Mouse (Mus musculus) embryonic facial prominence, embryonic 11.5 days (tissue): ENCODE results near the gene Zkscan6. TPM values are rescaled to one million over a fixed set of nuclear protein-coding genes. Genes with fewer than 3 reads are reported as not detected.

Experiments
- ATAC-seq: fragments of 200-750 bp; cut with Nextera tagmentation; replicated peaks from 2 replicates; pipeline ENCODE4 v1.8.0; 2017; ENCODE audit warnings: low read depth; ENCODE audit not compliant: insufficient number of reproducible peaks, low FRiP score, low TSS enrichment
- DNase-seq: peaks from one replicate; pipeline ENCODE4 v3.0.0-alpha.2; 2015; ENCODE audit warnings: low spot score
- H3K27ac ChIP-seq: fragments of 300-500 bp; sonication (generic); replicated peaks from 2 replicates; pipeline ENCODE4 v1.5.1; 2014; ENCODE audit warnings: mild to moderate bottlenecking, low read depth, low read length, control low read depth
- H3K27me3 ChIP-seq: fragments of 300-500 bp; sonication (generic); 2 replicates; pipeline ENCODE4 v1.6.1; 2014; ENCODE audit warnings: mild to moderate bottlenecking, low read length, moderate library complexity, mixed read lengths; ENCODE audit not compliant: control insufficient read depth, insufficient read depth
- H3K36me3 ChIP-seq: fragments of 300-500 bp; sonication (generic); replicated peaks from 2 replicates; pipeline ENCODE4 v1.6.1; 2014; ENCODE audit warnings: low read depth, mild to moderate bottlenecking, low read length, moderate library complexity, mixed read lengths; ENCODE audit not compliant: control insufficient read depth, insufficient read depth
- H3K4me1 ChIP-seq: fragments of 300-500 bp; sonication (generic); 2 replicates; pipeline ENCODE4 v1.6.1; 2014; ENCODE audit warnings: low read length, mixed read lengths; ENCODE audit not compliant: control insufficient read depth, insufficient read depth
- H3K4me2 ChIP-seq: fragments of 300-500 bp; sonication (generic); 2 replicates; pipeline ENCODE4 v1.6.1; 2014; ENCODE audit warnings: low read depth, mild to moderate bottlenecking, control low read depth, low read length, moderate library complexity
- H3K4me3 ChIP-seq: fragments of 300-500 bp; sonication (generic); 2 replicates; pipeline ENCODE4 v1.5.1; 2014; ENCODE audit warnings: low read depth, low read length, control low read depth
- H3K9ac ChIP-seq: fragments of 300-500 bp; sonication (generic); replicated peaks from 2 replicates; pipeline ENCODE4 v1.6.1; 2014; ENCODE audit warnings: mild to moderate bottlenecking, control low read depth, low read length
- H3K9me3 ChIP-seq: fragments of 300-500 bp; sonication (generic); replicated peaks from 2 replicates; pipeline ENCODE4 v1.6.1; 2016; ENCODE audit warnings: mild to moderate bottlenecking, low read length, inconsistent platforms, mixed read lengths; ENCODE audit not compliant: control insufficient read depth
- WGBS: fragments of 180-500 bp; shearing (Covaris S2); extraction: QIAGEN DNeasy Blood & Tissue Kit; methylation state at CpG from one replicate; pipeline ENCODE4 v1.1.7; 2014; 5-methylcytosine and 5-hydroxymethylcytosine counted together
- polyA plus RNA-seq: library from polyadenylated mRNA; unstranded; fragments of >200 nt; fragmentation: Nextera tagmentation; extraction: Ambion mirVana; gene quantifications from 2 replicates; pipeline ENCODE4 v1.2.1, GENCODE M21; 2014

The Zkscan6 gene
- polyA plus RNA-seq, 1 experiment from 2014 or later: 12.6 TPM

DNA sequence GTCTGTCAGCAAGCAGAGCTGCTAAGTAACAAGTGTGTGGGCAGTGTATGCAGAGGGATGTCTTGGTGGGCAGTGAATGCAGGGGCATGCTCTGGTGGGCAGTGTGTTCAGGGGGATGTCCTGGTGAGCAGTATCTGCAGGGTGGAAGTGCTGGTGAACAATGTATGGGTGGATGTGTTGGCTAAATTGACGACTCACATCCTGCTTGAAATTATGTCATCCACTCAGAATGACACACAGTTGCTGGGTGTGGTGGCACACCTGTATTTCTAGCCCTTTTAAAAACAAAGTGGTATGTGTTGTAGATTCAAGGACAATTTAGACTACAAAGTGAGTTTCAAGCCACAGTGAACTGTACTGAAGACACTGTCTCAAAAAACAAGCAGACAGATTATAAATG is 11.2 kb downstream of the Zkscan6 start:
- H3K27me3 ChIP-seq: no peaks in the 10 kb centered on the region
- no peaks in the 10 kb centered on the region; the same call in 1 of the 2 replicates for H3K36me3 ChIP-seq
- 71% methylated on average over 1 of the region's 1 CpGs for WGBS
- DNase-seq (no peak), ATAC-seq (no peak)
- no peak overlapping the region for H3K4me3 ChIP-seq
- H3K4me1 ChIP-seq: no peaks in the 10 kb centered on the region; the same call in 1 of the 2 replicates
- no peak overlapping the region for H3K27ac ChIP-seq
- H3K9me3 ChIP-seq: no peaks in the 10 kb centered on the region
- no peak overlapping the region for H3K9ac ChIP-seq
- no peak overlapping the region for H3K4me2 ChIP-seq

DNA sequence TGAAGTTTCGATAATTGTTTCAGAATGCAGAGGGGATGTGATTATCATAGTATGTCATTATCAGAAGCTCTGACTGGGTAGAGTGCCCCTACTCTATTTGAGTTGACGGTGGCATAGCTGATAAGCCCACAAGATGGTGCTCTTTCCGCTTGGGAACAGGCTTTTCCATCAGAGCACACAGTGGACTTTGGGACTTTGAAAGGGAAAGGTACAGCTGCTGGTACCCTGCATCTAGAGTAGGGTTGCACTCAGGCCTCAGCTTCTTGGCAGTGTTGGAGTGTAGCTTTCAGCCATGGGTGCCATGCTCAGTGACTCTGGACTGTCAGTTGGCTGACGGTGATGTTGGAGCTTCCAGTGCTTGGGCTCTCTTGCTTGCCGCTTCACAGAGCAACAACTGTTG is 13.3 kb downstream of the Zkscan6 start:
- no peaks in the 10 kb centered on the region for H3K27me3 ChIP-seq
- H3K27ac ChIP-seq: no peak overlapping the region
- H3K4me3 ChIP-seq: no peak overlapping the region
- DNase-seq (peak; percentile 56), ATAC-seq (no peak)
- H3K4me2 ChIP-seq: no peak overlapping the region
- no peaks in the 10 kb centered on the region for H3K9me3 ChIP-seq
- H3K4me1 ChIP-seq: no peaks in the 10 kb centered on the region; the same call in 1 of the 2 replicates
- no peak overlapping the region for H3K9ac ChIP-seq
- no peaks in the 10 kb centered on the region for H3K36me3 ChIP-seq
- WGBS: 70% methylated on average over 5 of the region's 5 CpGs

GRCm38 (mm10) chr11:65820877-65821276 is 13.9 kb downstream of the Zkscan6 start:
- WGBS: 9% methylated on average over 7 of the region's 7 CpGs
- Histone ChIP-seq H3K27ac (no peak overlapping the region), H3K27me3 (no peaks in the 10 kb centered on the region), H3K9me3 (no peaks in the 10 kb centered on the region), H3K4me2 (no peak overlapping the region), H3K36me3 (no peaks in the 10 kb centered on the region), H3K9ac (no peak overlapping the region), H3K4me3 (no peak overlapping the region), H3K4me1 (no peaks in the 10 kb centered on the region; the same call in 1 of the 2 replicates)
- ATAC-seq (peak; percentile 56; the same call in 1 of the 2 replicates), DNase-seq (peak; percentile 88)

DNA sequence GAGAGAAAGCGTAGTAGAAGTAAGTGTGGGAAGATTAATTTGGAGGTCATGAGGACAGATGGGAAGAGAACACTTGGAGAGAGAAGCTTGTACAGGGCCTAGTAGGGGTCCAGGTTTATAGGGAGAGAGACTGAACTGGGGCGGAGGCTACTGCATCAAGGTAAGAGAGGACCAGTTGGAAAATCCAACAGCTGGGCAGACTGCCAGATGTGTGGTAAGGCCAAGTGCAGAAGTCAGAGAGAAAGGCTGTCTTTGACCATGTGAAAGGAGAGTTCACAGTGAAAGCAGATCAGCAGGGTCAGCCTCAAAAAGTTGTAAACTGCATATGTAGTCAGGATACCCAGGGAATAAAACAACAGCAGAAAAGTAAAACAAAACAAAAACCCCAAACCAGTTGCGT is 17.6 kb downstream of the Zkscan6 start:
- Histone ChIP-seq H3K4me3 (no peak overlapping the region), H3K27ac (no peak overlapping the region), H3K9me3 (no peaks in the 10 kb centered on the region), H3K4me2 (no peak overlapping the region), H3K27me3 (no peaks in the 10 kb centered on the region), H3K36me3 (no peaks in the 10 kb centered on the region), H3K9ac (no peak overlapping the region), H3K4me1 (no peaks in the 10 kb centered on the region)
- WGBS: 91% methylated on average over 3 of the region's 3 CpGs
- no peak for DNase-seq
- no peak for ATAC-seq

DNA sequence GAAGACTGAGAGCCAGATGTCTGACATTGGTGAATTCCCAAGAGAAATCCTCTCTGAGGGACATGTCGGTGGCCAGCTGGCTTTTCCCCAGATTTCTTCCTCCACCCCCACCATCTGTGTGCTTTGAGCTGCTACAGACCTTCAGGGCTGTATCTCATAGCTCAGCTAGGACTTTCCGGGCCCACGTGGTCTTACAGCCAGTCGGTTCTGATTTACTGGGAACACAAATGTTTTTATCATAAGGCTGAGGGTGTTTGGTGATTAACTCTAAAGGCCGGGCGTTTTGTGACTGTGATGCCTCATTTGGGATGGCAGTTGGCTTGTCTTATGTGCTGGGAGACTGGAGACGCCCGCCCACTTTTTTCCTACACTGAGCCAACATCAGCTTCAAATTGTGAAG is 32.0 kb downstream of the Zkscan6 start:
- Histone ChIP-seq H3K9me3 (no peaks in the 10 kb centered on the region), H3K27ac (no peak overlapping the region), H3K36me3 (no peaks in the 10 kb centered on the region), H3K4me1 (no peaks in the 10 kb centered on the region), H3K4me2 (no peak overlapping the region), H3K27me3 (no peaks in the 10 kb centered on the region), H3K9ac (no peak overlapping the region), H3K4me3 (no peak overlapping the region)
- WGBS: 83% methylated on average over 8 of the region's 8 CpGs
- ATAC-seq: no peak
- no peak for DNase-seq

GRCm38 (mm10) chr11:65846446-65846845 is 39.5 kb downstream of the Zkscan6 start:
- no peak overlapping the region for H3K27ac ChIP-seq
- H3K27me3 ChIP-seq: no peaks in the 10 kb centered on the region
- no peak for ATAC-seq
- DNase-seq: no peak
- H3K9me3 ChIP-seq: no peaks in the 10 kb centered on the region
- H3K9ac ChIP-seq: no peak overlapping the region
- H3K4me2 ChIP-seq: no peak overlapping the region
- no peak overlapping the region for H3K4me3 ChIP-seq
- H3K36me3 ChIP-seq: no peaks in the 10 kb centered on the region
- no peaks in the 10 kb centered on the region for H3K4me1 ChIP-seq
- 68% methylated on average over 5 of the region's 5 CpGs for WGBS

- DNase-seq (peak; percentile 31), ATAC-seq (no peak)
- Histone ChIP-seq H3K36me3 (no peaks in the 10 kb centered on the region), H3K9me3 (no peaks in the 10 kb centered on the region), H3K4me1 (no peaks in the 10 kb centered on the region), H3K27me3 (no peaks in the 10 kb centered on the region), H3K4me3 (no peak overlapping the region), H3K9ac (no peak overlapping the region), H3K4me2 (no peak overlapping the region), H3K27ac (no peak overlapping the region)
- 20% methylated on average over 1 of the region's 1 CpGs for WGBS
Observed at GRCm38 (mm10) chr11:65852066-65852465, 45.1 kb downstream of the Zkscan6 start.

DNA sequence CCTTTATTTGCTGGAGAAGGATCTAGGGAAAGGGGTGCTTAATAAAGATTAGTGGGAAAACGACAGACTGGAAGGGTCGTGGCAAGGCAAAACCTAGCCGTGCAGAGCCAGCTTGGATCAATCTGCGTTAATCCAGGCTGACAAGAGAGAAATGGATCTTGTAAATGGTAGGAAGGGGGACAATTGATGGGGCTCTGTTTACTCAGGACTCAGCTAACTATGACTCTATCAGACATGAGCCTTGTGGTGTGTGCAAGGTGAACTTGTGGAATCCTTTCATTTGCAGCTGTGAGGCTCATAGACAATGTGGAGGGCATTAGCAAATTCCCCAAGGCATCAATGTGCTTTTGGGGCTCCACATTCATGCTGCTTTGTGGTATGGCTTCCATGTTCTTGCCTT is 54.5 kb downstream of the Zkscan6 start:
- no peaks in the 10 kb centered on the region for H3K36me3 ChIP-seq
- ATAC-seq: no peak

More for the DNA sequence above, 54.5 kb downstream of the Zkscan6 start:
- Histone ChIP-seq H3K4me3 (no peak overlapping the region), H3K9ac (no peak overlapping the region), H3K9me3 (no peaks in the 10 kb centered on the region), H3K27me3 (no peaks in the 10 kb centered on the region), H3K27ac (no peak overlapping the region), H3K4me2 (no peak overlapping the region), H3K4me1 (no peaks in the 10 kb centered on the region)
- 40% methylated on average over 4 of the region's 4 CpGs for WGBS
- peak; percentile 4 for DNase-seq
